Mouse (Mus musculus): Measurements from ENCODE around the gene Htra1. TPM values are rescaled to one million over a fixed set of nuclear protein-coding genes. Genes with fewer than 3 reads are reported as not detected.

Gene Htra1
- polyA plus RNA-seq, 1 experiment from 2014 or later = 5.9 TPM

Small RNAs within 50 kb of the gene (microRNA-seq; reads per million reads assigned to microRNA genes)
- gene Mir7061 = not detected

Other genes starting within 250 kb of the Htra1 start
- not detected in 2 replicates for gene Btbd16, start 162.0 kb upstream of the Htra1 start, polyA plus RNA-seq (2016; fragmentation: Nextera tagmentation; extraction: Ambion mirVana)
- gene Plekha1, start 70.4 kb upstream of the Htra1 start, polyA plus RNA-seq (2016; fragmentation: Nextera tagmentation; extraction: Ambion mirVana) = 32.1 and 34.9 TPM in 2 replicates
- not detected in 2 replicates for gene Dmbt1, start 95.9 kb downstream of the Htra1 start, polyA plus RNA-seq (2016; fragmentation: Nextera tagmentation; extraction: Ambion mirVana)
- not detected in 2 replicates for gene 4933402N03Rik, start 210.2 kb downstream of the Htra1 start, polyA plus RNA-seq (2016; fragmentation: Nextera tagmentation; extraction: Ambion mirVana)
- gene 5430419D17Rik, start 238.3 kb downstream of the Htra1 start, polyA plus RNA-seq (2016; fragmentation: Nextera tagmentation; extraction: Ambion mirVana) = not detected in 2 replicates

All from forebrain, embryonic 12.5 days (tissue).